Mouse (Mus musculus): ENCODE data around the gene Sst. TPM values are rescaled to one million over a fixed set of nuclear protein-coding genes. Genes with fewer than 3 reads are reported as not detected.
"Not testable (repeated sequence)": the region's sequence is repeated elsewhere in the genome, so short reads cannot be mapped to it uniquely, and the experiment has no call there.

The Sst gene
- 66.4 and 105 TPM in 2 replicates for polyA plus RNA-seq (2016; fragmentation: Nextera tagmentation; extraction: Ambion mirVana)

DNA sequence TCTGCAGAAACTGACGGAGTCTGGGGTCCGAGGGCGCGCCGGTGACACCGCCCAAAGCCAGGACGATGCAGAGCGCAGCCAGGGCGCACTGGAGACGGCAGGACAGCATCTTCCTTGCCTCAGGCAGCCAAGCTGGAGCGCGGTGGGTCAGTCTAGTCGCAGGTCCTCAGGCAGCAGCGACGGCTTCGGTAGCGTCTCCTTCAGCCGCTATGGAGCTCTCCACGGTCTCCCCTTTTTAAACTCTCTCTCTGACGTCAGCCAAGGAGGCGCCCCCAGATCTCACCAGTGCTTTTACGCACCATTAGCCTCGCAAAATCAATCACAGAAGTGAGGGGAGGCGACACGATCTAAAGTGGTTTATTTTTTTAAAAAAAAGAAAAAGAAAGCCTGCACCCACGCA lies at the start of gene Sst:
Sst (minus strand) TSS at position 323 of the 400 bp plus-strand sequence.
- peaks cover 14% of the 10 kb centered on the region for H3K4me1 ChIP-seq
- no peak within 1 kb of the TSS; the same call in 1 of the 2 replicates for H3K27ac ChIP-seq
- H3K9me3 ChIP-seq (replicated peaks), result no peaks in the 10 kb centered on the region
- ATAC-seq (ENCODE audit: low FRiP score), result peak; percentile 51
- peak within 1 kb of the TSS; percentile 27; the same call in 1 of the 2 replicates for H3K9ac ChIP-seq
- WGBS, result 7% methylated on average over 26 of the region's 26 CpGs
- peak within 1 kb of the TSS; percentile 32 for H3K4me3 ChIP-seq
- H3K4me2 ChIP-seq (replicated peaks), result peak within 1 kb of the TSS; percentile 53
- peaks cover 36% of the 10 kb centered on the region for H3K27me3 ChIP-seq
- no peaks in the 10 kb centered on the region for H3K36me3 ChIP-seq

DNA sequence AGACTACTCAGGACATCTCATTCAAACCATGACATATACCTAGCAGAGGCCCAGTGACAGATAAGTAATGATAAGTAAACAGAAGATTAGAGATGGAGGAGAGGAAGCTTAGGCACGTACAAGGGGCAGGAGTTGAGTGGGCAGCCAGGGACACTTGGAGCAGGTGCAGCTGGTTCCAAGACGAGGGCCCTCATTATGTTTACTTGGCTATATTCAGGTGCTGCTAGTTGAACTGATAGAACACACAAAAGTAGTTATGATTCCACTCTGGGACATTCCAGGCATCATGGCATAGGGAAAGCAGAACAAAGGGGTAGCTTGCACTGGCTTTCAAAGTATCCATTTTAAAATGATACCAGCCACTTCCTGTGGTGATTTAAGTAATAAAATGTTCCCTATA lies 43.6 kb upstream of the Sst start:
- no peak overlapping the region for H3K4me3 ChIP-seq
- H3K9me3 ChIP-seq (replicated peaks), result no peaks in the 10 kb centered on the region
- H3K36me3 ChIP-seq, result no peaks in the 10 kb centered on the region
- no peak overlapping the region for H3K9ac ChIP-seq
- H3K27me3 ChIP-seq, result no peaks in the 10 kb centered on the region
- H3K4me2 ChIP-seq (replicated peaks), result no peak overlapping the region
- no peak overlapping the region for H3K27ac ChIP-seq
- ATAC-seq (ENCODE audit: low FRiP score), result no peak
- WGBS, result 85% methylated on average over 2 of the region's 2 CpGs
- no peaks in the 10 kb centered on the region for H3K4me1 ChIP-seq

DNA sequence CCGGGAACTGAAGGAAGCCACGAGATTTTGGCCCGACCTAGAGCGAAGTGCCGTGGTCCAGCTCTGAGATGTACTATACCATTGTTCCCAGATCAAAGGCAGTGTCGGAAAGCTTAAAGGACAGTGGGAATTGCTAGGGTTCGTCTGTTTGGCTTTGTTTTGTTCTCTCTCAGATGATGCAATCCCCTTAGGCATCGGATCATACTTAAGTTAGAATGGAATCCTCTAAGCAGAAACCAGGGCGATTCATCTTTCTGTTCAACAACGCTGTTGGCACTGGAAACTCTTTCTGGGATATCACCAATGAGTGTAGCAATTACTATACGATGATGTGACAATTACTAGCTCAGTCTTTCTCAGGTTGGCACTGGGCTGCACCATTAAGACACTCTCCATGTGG lies 41.5 kb upstream of the Sst start, which contains the start of gene Rtp2:
Rtp2 (minus strand) TSS at position 101 of the 400 bp plus-strand sequence.
- ATAC-seq (ENCODE audit: low FRiP score), result no peak
- H3K4me3 ChIP-seq, result no peak within 1 kb of the TSS
- H3K27me3 ChIP-seq, result no peaks in the 10 kb centered on the region
- 82% methylated on average over 11 of the region's 11 CpGs for WGBS
- no peak within 1 kb of the TSS for H3K4me2 ChIP-seq (replicated peaks)
- H3K4me1 ChIP-seq, result no peaks in the 10 kb centered on the region
- no peak within 1 kb of the TSS for H3K9ac ChIP-seq
- H3K36me3 ChIP-seq, result no peaks in the 10 kb centered on the region
- H3K27ac ChIP-seq, result no peak within 1 kb of the TSS
- H3K9me3 ChIP-seq (replicated peaks), result no peaks in the 10 kb centered on the region

DNA sequence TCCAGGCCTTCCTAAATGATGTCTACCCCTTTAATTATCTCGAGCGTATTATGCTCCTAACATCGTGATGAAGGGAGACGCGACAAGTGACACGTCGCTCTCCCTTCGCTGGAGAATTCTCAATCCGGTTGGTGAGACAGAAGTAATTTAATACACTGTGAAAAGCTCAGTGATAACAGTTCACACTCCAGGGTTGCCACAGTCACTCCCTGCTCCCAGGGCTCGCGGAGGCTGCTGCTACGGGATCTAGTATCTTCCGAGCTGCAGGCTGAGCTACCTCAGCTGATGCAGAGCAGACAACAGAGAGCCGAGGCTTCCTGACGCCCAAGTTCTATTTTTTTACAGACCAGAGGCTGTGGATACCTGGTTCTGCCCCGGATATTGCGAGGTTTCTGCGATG lies 40.5 kb upstream of the Sst start:
- Histone ChIP-seq H3K9ac (no peak overlapping the region), H3K9me3 (replicated peaks) (no peaks in the 10 kb centered on the region), H3K36me3 (no peaks in the 10 kb centered on the region), H3K27me3 (no peaks in the 10 kb centered on the region), H3K27ac (no peak overlapping the region), H3K4me3 (no peak overlapping the region), H3K4me2 (replicated peaks) (no peak overlapping the region), H3K4me1 (no peaks in the 10 kb centered on the region)
- ATAC-seq (ENCODE audit: low FRiP score), result no peak
- 77% methylated on average over 18 of the region's 18 CpGs for WGBS

DNA sequence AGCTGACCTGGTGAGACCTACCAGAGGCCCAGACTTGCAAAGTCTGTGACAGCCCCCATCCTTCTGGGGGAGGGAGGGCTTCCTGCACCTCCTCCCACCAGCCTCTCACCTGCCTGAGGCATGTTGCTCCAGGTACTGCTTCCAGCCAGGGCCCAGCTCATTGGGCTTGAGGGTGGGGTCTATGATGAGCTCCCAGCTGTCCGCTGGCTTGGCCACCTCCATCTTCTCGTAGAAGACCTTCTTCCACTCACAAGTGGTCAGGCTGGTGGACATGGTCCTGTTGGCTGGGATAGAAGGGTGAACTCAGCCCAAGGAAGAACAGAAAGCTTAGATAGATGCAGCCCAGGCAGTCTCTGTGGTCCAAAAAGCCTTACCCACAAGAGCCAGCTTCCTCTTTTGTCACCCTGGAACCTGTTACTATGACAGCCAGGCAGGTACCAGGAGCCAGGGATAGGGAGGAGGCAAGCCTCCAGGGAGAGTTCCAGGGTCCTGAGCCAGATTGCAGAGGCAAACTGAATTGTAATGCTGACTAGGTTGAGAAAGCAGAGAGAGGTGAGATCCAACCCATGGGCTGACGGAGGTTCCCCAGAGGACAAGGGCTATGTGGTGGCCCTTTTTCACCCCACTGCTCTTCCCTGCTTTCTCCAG lies 39.8 kb upstream of the Sst start:
- Histone ChIP-seq H3K4me1 (no peaks in the 10 kb centered on the region), H3K9ac (no peak overlapping the region), H3K4me3 (no peak overlapping the region), H3K27ac (no peak overlapping the region), H3K9me3 (replicated peaks) (no peaks in the 10 kb centered on the region), H3K4me2 (replicated peaks) (no peak overlapping the region), H3K27me3 (no peaks in the 10 kb centered on the region), H3K36me3 (no peaks in the 10 kb centered on the region)
- ATAC-seq (ENCODE audit: low FRiP score), result no peak
- WGBS, result 91% methylated on average over 3 of the region's 3 CpGs

DNA sequence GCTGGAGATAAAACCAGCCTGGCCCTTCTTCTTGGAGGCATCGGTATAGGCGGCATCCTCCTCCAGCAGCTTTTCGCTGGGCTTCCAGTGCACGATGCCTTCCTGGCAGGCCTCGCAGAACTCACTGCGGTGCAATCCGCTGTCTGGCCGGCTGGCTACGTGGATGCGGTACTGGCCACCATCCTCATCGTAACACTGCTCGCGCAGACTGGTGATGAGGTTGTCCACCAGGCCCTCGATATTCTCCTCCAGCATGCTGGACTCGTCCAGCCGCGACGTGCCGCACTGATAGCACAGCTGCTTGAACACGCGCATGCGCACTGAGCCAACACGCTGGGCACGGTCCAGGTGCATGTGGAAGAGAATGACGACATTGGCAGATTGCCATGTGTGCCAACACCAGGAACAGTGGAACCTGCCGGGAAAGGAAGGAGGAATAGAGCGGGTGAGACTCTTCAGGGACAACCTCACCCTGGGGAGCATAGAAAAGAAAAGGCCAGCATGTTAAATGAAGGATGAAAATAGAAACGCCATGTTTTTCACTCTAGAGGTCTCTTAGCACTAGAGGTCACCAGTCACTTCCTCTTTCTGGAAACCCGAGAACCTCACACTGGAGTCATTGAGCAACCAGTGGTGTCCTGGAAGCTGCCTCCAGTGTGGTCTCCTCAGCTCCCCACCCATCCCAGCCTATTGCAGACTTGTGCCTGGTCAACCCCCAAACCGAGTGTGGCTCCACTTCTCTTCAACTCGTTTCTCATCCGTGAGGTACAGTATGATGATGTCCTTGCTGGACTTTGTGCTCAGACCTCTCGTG lies 36.8 kb upstream of the Sst start:
- Histone ChIP-seq H3K9me3 (replicated peaks) (no peaks in the 10 kb centered on the region), H3K4me3 (no peak overlapping the region), H3K36me3 (no peaks in the 10 kb centered on the region), H3K27me3 (no peaks in the 10 kb centered on the region), H3K4me1 (no peaks in the 10 kb centered on the region), H3K9ac (no peak overlapping the region), H3K4me2 (replicated peaks) (no peak overlapping the region), H3K27ac (no peak overlapping the region)
- ATAC-seq (ENCODE audit: low FRiP score), result no peak
- 90% methylated on average over 33 of the region's 33 CpGs for WGBS

DNA sequence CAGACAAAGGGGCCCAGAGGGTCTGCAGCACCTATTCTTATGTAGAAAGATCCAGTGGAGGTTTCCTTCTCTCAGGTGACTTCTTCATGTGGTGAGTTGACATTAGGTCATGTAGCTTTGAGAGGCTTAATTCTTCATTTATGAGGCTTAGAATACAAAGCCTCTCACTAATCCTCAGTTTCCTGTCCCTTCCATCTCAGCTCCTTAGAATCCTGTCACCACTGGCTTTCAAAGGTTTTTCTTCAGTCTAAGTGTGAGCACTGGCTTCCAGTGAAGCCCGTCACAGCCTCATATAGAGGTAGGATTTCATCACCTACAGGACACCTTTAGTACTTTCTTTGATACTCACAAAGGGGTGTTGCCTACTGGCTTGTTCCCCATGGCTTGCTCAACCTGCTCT lies 32.1 kb upstream of the Sst start:
- no peak for ATAC-seq (ENCODE audit: low FRiP score)
- H3K4me2 ChIP-seq (replicated peaks), result no peak overlapping the region
- WGBS, result 88% methylated on average over 1 of the region's 1 CpGs
- no peaks in the 10 kb centered on the region for H3K4me1 ChIP-seq
- H3K9ac ChIP-seq, result no peak overlapping the region
- no peak overlapping the region for H3K4me3 ChIP-seq
- no peak overlapping the region for H3K27ac ChIP-seq
- H3K27me3 ChIP-seq, result no peaks in the 10 kb centered on the region
- no peaks in the 10 kb centered on the region for H3K36me3 ChIP-seq
- H3K9me3 ChIP-seq (replicated peaks), result no peaks in the 10 kb centered on the region

DNA sequence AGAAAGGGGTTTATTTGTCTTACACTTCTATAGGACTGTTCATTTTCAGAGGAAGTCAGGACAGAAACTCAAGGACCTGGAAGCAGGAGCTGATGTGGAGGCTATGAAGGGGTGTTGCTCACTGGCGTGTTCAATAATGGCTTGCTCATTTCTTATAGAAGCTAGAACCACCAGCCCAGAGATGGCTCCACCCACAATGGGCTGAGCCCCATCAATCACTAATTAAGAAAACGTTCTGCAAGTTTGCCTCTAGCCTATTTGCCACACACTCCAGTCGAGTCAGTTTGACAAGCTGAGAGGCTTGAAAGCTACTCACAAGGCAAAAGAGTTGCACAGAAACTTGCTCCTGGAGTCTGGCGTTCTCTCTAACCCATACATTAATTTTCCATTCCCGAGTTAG lies 30.9 kb upstream of the Sst start:
- H3K9me3 ChIP-seq (replicated peaks), result no peaks in the 10 kb centered on the region
- H3K27ac ChIP-seq, result no peak overlapping the region
- no peak for ATAC-seq (ENCODE audit: low FRiP score)
- no peak overlapping the region for H3K4me2 ChIP-seq (replicated peaks)
- H3K9ac ChIP-seq, result no peak overlapping the region
- H3K36me3 ChIP-seq, result no peaks in the 10 kb centered on the region
- H3K4me1 ChIP-seq, result no peaks in the 10 kb centered on the region
- H3K4me3 ChIP-seq, result no peak overlapping the region
- WGBS, result 69% methylated on average over 5 of the region's 5 CpGs
- H3K27me3 ChIP-seq, result no peaks in the 10 kb centered on the region

DNA sequence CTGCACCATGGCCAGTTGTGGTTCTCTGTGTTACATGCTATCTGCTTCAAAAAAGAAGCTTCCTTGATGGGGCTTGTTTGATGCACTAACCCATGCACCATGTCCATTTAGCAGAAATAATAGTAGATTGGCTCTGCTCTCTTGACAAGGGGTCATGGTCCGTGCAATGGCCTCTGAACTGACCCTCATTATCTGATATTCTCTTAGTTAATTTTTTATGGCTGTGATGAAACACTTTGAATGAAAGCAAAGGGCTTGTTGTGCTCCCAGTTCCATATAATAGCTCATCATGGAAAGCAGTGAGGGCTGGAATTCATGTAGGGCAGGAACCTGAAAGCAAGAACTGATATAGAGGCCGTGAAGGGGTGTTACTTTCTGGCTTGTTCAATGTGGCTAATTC lies 28.7 kb upstream of the Sst start:
- no peak for ATAC-seq (ENCODE audit: low FRiP score)
- Histone ChIP-seq H3K27me3 (no peaks in the 10 kb centered on the region), H3K36me3 (no peaks in the 10 kb centered on the region), H3K4me2 (replicated peaks) (no peak overlapping the region), H3K4me1 (no peaks in the 10 kb centered on the region), H3K9ac (no peak overlapping the region), H3K4me3 (no peak overlapping the region), H3K27ac (no peak overlapping the region), H3K9me3 (replicated peaks) (no peaks in the 10 kb centered on the region)
- WGBS, result 75% methylated on average over 2 of the region's 2 CpGs

DNA sequence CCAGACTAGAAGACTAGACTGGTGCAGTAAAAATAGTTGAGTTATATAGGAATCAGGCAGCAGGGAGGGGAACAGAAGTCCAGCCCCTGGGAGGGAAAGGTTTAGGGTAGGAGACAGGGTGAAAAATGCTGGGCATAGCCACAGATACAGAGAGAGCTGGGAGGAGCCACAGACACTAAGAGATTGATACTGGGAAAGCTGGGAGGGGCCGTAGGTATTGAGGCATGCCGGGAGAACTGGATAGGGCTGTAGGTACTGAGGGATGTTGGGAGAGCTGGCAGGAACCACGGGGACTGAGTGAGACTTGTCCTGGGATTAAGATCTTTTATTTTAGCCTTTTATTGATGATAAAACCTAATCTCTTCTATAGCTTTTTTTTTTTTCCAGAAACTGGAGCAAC lies 22.6 kb upstream of the Sst start:
- ATAC-seq (ENCODE audit: low FRiP score), result no peak
- no peaks in the 10 kb centered on the region; the same call in 1 of the 2 replicates for H3K9me3 ChIP-seq (replicated peaks)
- WGBS, result 54% methylated on average over 3 of the region's 3 CpGs
- H3K4me2 ChIP-seq (replicated peaks), result no peak overlapping the region
- 0 out of 2 replicates have a peak, but pooled peaks cover 3% of the 10 kb centered on the region for H3K4me1 ChIP-seq
- H3K27me3 ChIP-seq, result no peaks in the 10 kb centered on the region
- no peak overlapping the region for H3K9ac ChIP-seq
- no peak overlapping the region for H3K27ac ChIP-seq
- no peaks in the 10 kb centered on the region for H3K36me3 ChIP-seq
- no peak overlapping the region for H3K4me3 ChIP-seq

DNA sequence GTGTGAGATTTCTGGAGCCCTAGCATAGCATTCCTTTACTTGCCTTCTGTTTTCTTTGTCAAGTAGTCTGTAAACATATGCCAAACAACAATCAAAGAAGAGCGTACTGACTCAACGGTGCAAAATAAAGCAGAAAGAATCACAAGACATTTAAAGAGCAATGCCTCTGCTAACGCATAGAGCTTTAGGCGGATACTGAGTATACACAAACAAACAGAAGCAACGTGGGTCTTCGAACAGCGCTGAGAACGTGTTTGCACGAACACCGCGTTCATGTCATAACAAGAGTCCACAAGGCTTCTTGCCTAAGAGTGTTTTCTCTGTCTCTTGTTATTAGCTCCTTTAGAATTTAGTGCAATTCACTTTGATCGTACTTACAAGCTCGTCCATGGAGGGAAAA lies 22.0 kb upstream of the Sst start:
- H3K27me3 ChIP-seq, result no peaks in the 10 kb centered on the region
- H3K27ac ChIP-seq, result no peak overlapping the region
- no peak overlapping the region for H3K4me3 ChIP-seq
- ATAC-seq (ENCODE audit: low FRiP score), result no peak
- 85% methylated on average over 13 of the region's 13 CpGs for WGBS
- H3K4me2 ChIP-seq (replicated peaks), result no peak overlapping the region
- H3K4me1 ChIP-seq, result 0 out of 2 replicates have a peak, but pooled peaks cover 3% of the 10 kb centered on the region
- no peaks in the 10 kb centered on the region for H3K36me3 ChIP-seq
- no peaks in the 10 kb centered on the region; the same call in 1 of the 2 replicates for H3K9me3 ChIP-seq (replicated peaks)
- no peak overlapping the region for H3K9ac ChIP-seq

DNA sequence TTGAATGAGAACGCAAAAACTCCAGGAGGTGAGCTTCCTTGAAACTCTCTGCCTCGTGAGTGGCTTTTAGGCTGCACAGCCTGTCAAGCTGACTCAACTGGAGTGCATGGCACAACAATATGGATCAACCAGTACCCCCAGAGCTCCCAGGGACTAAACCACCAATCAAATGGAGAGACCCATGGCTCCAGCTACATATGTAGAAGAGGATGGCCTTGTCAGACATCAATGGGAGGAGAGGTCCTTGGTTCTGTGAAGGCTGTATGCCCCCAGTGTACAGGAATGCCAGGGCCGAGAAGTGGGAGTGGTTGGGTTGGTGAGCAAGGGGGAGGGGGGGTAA lies 18.2 kb upstream of the Sst start:
- not testable (repeated sequence) for H3K27ac ChIP-seq; H3K27me3 ChIP-seq; H3K4me2 ChIP-seq (replicated peaks); H3K9ac ChIP-seq; H3K4me3 ChIP-seq; H3K4me1 ChIP-seq; H3K36me3 ChIP-seq; H3K9me3 ChIP-seq (replicated peaks); ATAC-seq (ENCODE audit: low FRiP score)
- 86% methylated on average over 3 of the region's 3 CpGs for WGBS
